Mouse (Mus musculus): ENCODE data around the gene Pax3. TPM values are rescaled to one million over a fixed set of nuclear protein-coding genes. Genes with fewer than 3 reads are reported as not detected.

Gene Pax3
- polyA plus RNA-seq (2011; ENCODE audit: insufficient read depth, insufficient read length, low read depth, missing spikeins) = 3.3 and 4.1 TPM in 2 replicates

DNA sequence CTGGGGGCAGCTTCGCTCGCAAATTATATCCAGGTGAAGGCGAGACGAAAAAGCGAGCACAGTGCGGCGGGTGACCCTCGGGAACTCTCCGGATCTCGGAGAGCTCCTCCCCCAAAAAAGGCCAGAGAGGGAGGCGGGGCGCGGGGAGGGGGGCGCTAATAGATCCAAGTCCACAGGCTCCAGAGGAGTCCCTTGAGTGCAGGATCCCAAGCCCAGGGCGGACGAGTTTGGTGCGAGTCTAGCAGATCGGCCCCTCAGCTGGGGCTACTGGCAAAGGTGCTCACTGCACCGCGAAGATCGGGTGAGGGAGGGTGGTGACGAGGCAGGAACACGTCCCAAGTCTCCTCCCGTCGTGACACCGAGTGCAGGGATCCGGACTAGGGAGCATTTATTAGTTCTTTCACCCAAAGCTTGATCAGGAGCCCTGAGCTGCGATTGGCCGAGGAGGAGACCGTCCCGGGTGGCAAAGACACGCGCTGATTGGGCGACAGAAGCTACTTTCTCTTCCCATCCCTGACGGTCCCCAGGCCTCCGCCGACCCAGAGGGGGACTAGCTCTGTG, at the start of gene Pax3:
Gene Pax3, minus strand, starts transcription at position 384 of the 561 bp plus-strand sequence.
- no peaks in the 10 kb centered on the region for H3K9me3 ChIP-seq (replicated peaks; ENCODE audit: control insufficient read depth, insufficient read depth, low read length, poor library complexity, severe bottlenecking)
- peak within 1 kb of the TSS; percentile 14; the same call in 1 of the 2 replicates for H3K9ac ChIP-seq (ENCODE audit: low read depth, poor library complexity, severe bottlenecking)
- no peak within 1 kb of the TSS for H3K27ac ChIP-seq (ENCODE audit: insufficient read depth, low read length)
- peaks cover 2% of the 10 kb centered on the region for H3K4me1 ChIP-seq (ENCODE audit: control insufficient read depth, insufficient read depth, low read length)
- peak within 1 kb of the TSS; percentile 51 for H3K4me3 ChIP-seq (ENCODE audit: low read depth, low read length)
- no peak for TF ChIP-seq CTCF (IDR thresholded peaks at IDR 0.05; ENCODE audit: low read depth, low read length)
- TF ChIP-seq POLR2A (IDR thresholded peaks at IDR 0.05; ENCODE audit: insufficient read depth, low read length) = no peak
- no peak for TF ChIP-seq EP300 (IDR thresholded peaks at IDR 0.05; ENCODE audit: insufficient read depth, low read depth, low read length)
- no peaks in the 10 kb centered on the region for H3K36me3 ChIP-seq (ENCODE audit: control insufficient read depth, insufficient read depth, low read length, poor library complexity, severe bottlenecking)
- peaks cover 51% of the 10 kb centered on the region for H3K27me3 ChIP-seq (ENCODE audit: control insufficient read depth, insufficient read depth, low read length, poor library complexity, severe bottlenecking)

DNA sequence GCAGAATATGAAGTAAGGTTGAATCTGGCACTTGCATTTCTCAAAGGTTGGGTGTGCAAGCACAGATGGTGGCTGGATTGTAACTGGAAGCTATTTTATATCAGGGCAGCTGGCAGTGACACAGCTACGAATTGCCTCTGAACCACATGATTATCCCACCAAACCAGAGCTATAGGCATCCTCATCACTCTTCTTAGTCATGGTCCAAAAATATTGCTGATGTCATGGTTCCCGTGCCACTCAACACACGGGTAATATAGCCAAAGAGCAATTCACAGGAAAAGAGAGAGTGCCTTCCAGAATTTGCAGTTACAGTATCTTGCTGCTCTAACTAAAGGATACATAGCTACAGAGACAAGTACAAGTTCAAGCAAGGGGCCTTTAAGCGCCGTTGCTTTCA, 37.4 kb upstream of the Pax3 start:
- H3K27ac ChIP-seq (ENCODE audit: insufficient read depth, low read length) = no peak overlapping the region
- no peak overlapping the region for H3K9ac ChIP-seq (ENCODE audit: low read depth, poor library complexity, severe bottlenecking)
- no peak for TF ChIP-seq CTCF (IDR thresholded peaks at IDR 0.05; ENCODE audit: low read depth, low read length)
- no peak for TF ChIP-seq EP300 (IDR thresholded peaks at IDR 0.05; ENCODE audit: insufficient read depth, low read depth, low read length)
- TF ChIP-seq POLR2A (IDR thresholded peaks at IDR 0.05; ENCODE audit: insufficient read depth, low read length) = no peak
- H3K27me3 ChIP-seq (ENCODE audit: control insufficient read depth, insufficient read depth, low read length, poor library complexity, severe bottlenecking) = no peaks in the 10 kb centered on the region
- no peaks in the 10 kb centered on the region for H3K9me3 ChIP-seq (replicated peaks; ENCODE audit: control insufficient read depth, insufficient read depth, low read length, poor library complexity, severe bottlenecking)
- H3K36me3 ChIP-seq (ENCODE audit: control insufficient read depth, insufficient read depth, low read length, poor library complexity, severe bottlenecking) = no peaks in the 10 kb centered on the region
- no peaks in the 10 kb centered on the region for H3K4me1 ChIP-seq (ENCODE audit: control insufficient read depth, insufficient read depth, low read length)
- no peak overlapping the region for H3K4me3 ChIP-seq (ENCODE audit: low read depth, low read length)

GRCm38 (mm10) chr1:78231901-78232546, 35.1 kb upstream of the Pax3 start:
- no peak for TF ChIP-seq EP300 (IDR thresholded peaks at IDR 0.05; ENCODE audit: insufficient read depth, low read depth, low read length)
- no peak for TF ChIP-seq CTCF (IDR thresholded peaks at IDR 0.05; ENCODE audit: low read depth, low read length)
- no peak for TF ChIP-seq POLR2A (IDR thresholded peaks at IDR 0.05; ENCODE audit: insufficient read depth, low read length)
- no peaks in the 10 kb centered on the region for H3K4me1 ChIP-seq (ENCODE audit: control insufficient read depth, insufficient read depth, low read length)
- H3K36me3 ChIP-seq (ENCODE audit: control insufficient read depth, insufficient read depth, low read length, poor library complexity, severe bottlenecking) = no peaks in the 10 kb centered on the region
- H3K9me3 ChIP-seq (replicated peaks; ENCODE audit: control insufficient read depth, insufficient read depth, low read length, poor library complexity, severe bottlenecking) = no peaks in the 10 kb centered on the region
- no peak overlapping the region for H3K9ac ChIP-seq (ENCODE audit: low read depth, poor library complexity, severe bottlenecking)
- no peak overlapping the region for H3K27ac ChIP-seq (ENCODE audit: insufficient read depth, low read length)
- H3K4me3 ChIP-seq (ENCODE audit: low read depth, low read length) = no peak overlapping the region
- H3K27me3 ChIP-seq (ENCODE audit: control insufficient read depth, insufficient read depth, low read length, poor library complexity, severe bottlenecking) = no peaks in the 10 kb centered on the region

GRCm38 (mm10) chr1:78229801-78230200, 32.9 kb upstream of the Pax3 start:
- Histone ChIP-seq H3K4me3 (ENCODE audit: low read depth, low read length) (no peak overlapping the region), H3K9me3 (replicated peaks; ENCODE audit: control insufficient read depth, insufficient read depth, low read length, poor library complexity, severe bottlenecking) (no peaks in the 10 kb centered on the region), H3K36me3 (ENCODE audit: control insufficient read depth, insufficient read depth, low read length, poor library complexity, severe bottlenecking) (no peaks in the 10 kb centered on the region), H3K27me3 (ENCODE audit: control insufficient read depth, insufficient read depth, low read length, poor library complexity, severe bottlenecking) (no peaks in the 10 kb centered on the region), H3K9ac (ENCODE audit: low read depth, poor library complexity, severe bottlenecking) (no peak overlapping the region), H3K27ac (ENCODE audit: insufficient read depth, low read length) (no peak overlapping the region), H3K4me1 (ENCODE audit: control insufficient read depth, insufficient read depth, low read length) (no peaks in the 10 kb centered on the region)
- no peak for TF ChIP-seq POLR2A (IDR thresholded peaks at IDR 0.05; ENCODE audit: insufficient read depth, low read length)
- TF ChIP-seq EP300 (IDR thresholded peaks at IDR 0.05; ENCODE audit: insufficient read depth, low read depth, low read length) = no peak
- TF ChIP-seq CTCF (IDR thresholded peaks at IDR 0.05; ENCODE audit: low read depth, low read length) = no peak

- Histone ChIP-seq H3K9me3 (replicated peaks; ENCODE audit: control insufficient read depth, insufficient read depth, low read length, poor library complexity, severe bottlenecking) (no peaks in the 10 kb centered on the region), H3K36me3 (ENCODE audit: control insufficient read depth, insufficient read depth, low read length, poor library complexity, severe bottlenecking) (no peaks in the 10 kb centered on the region), H3K9ac (ENCODE audit: low read depth, poor library complexity, severe bottlenecking) (no peak overlapping the region), H3K4me1 (ENCODE audit: control insufficient read depth, insufficient read depth, low read length) (no peaks in the 10 kb centered on the region), H3K27me3 (ENCODE audit: control insufficient read depth, insufficient read depth, low read length, poor library complexity, severe bottlenecking) (no peaks in the 10 kb centered on the region), H3K27ac (ENCODE audit: insufficient read depth, low read length) (no peak overlapping the region), H3K4me3 (ENCODE audit: low read depth, low read length) (no peak overlapping the region)
- TF ChIP-seq EP300 (IDR thresholded peaks at IDR 0.05; ENCODE audit: insufficient read depth, low read depth, low read length) (no peak), CTCF (IDR thresholded peaks at IDR 0.05; ENCODE audit: low read depth, low read length) (no peak), POLR2A (IDR thresholded peaks at IDR 0.05; ENCODE audit: insufficient read depth, low read length) (no peak)
Observed at GRCm38 (mm10) chr1:78228771-78229170, 31.8 kb upstream of the Pax3 start.

Data from ES-Bruce4 (cell line).